Mouse (Mus musculus): Measurements from ENCODE around the gene 4930453N24Rik. TPM values are rescaled to one million over a fixed set of nuclear protein-coding genes. Genes with fewer than 3 reads are reported as not detected.

Gene 4930453N24Rik
- total RNA-seq, 2 experiments from 2014 or later: 5.0 to 10.4 TPM

GRCm38 (mm10) chr16:64737289-64737688, 33.7 kb downstream of the 4930453N24Rik start:
- no peak for ATAC-seq (replicated peaks; ENCODE audit: low FRiP score, poor library complexity, severe bottlenecking)

- no peak for ATAC-seq (replicated peaks; ENCODE audit: low FRiP score, poor library complexity, severe bottlenecking)
These were observed 47.5 kb downstream of the 4930453N24Rik start for GRCm38 (mm10) chr16:64723273-64724057.

GRCm38 (mm10) chr16:64721542-64721941, 49.4 kb downstream of the 4930453N24Rik start:
- no peak for ATAC-seq (replicated peaks; ENCODE audit: low FRiP score, poor library complexity, severe bottlenecking)

- no peak for ATAC-seq (replicated peaks; ENCODE audit: low FRiP score, poor library complexity, severe bottlenecking)
These were observed 51.9 kb downstream of the 4930453N24Rik start for GRCm38 (mm10) chr16:64719096-64719495.

GRCm38 (mm10) chr16:64717814-64718213, 53.1 kb downstream of the 4930453N24Rik start:
- ATAC-seq (replicated peaks; ENCODE audit: low FRiP score, poor library complexity, severe bottlenecking): no peak

GRCm38 (mm10) chr16:64711816-64712215, 59.1 kb downstream of the 4930453N24Rik start:
- ATAC-seq (replicated peaks; ENCODE audit: low FRiP score, poor library complexity, severe bottlenecking): no peak

Other genes starting within 250 kb of the 4930453N24Rik start
- gene Csnka2ip, start 168.8 kb downstream of the 4930453N24Rik start, total RNA-seq (2015; ENCODE audit: low replicate concordance): not detected in 2 replicates
- gene Csnka2ip, start 168.8 kb downstream of the 4930453N24Rik start, total RNA-seq (2017; ENCODE audit: low replicate concordance): not detected in 2 replicates
- 10.7 and 26.1 TPM in 2 replicates for gene Zfp654, start 80.5 kb upstream of the 4930453N24Rik start, total RNA-seq (2015; ENCODE audit: low replicate concordance)
- gene Zfp654, start 80.5 kb upstream of the 4930453N24Rik start, total RNA-seq (2017; ENCODE audit: low replicate concordance): 6.4 TPM in 2 replicates
- gene Cggbp1, start 80.8 kb upstream of the 4930453N24Rik start, total RNA-seq (2015; ENCODE audit: low replicate concordance): 31.6 and 42.1 TPM in 2 replicates
- 30.1 and 31.2 TPM in 2 replicates for gene Cggbp1, start 80.8 kb upstream of the 4930453N24Rik start, total RNA-seq (2017; ENCODE audit: low replicate concordance)